Mouse (Mus musculus) 3134 (cell line): ENCODE measurements around the gene Nxnl2.

Experiments
- DNase-seq: peaks from one replicate; pipeline ENCODE4 v3.0.0-alpha.2; 2011; ENCODE audit warnings: low spot score; ENCODE audit not compliant: insufficient read length; ENCODE audit errors: extremely low read depth

Gene Nxnl2

GRCm38 (mm10) chr13:51170691-51171680 lies at the start of gene Nxnl2:
Gene Nxnl2 (plus strand): TSS chr13:51171022.
- no peak for DNase-seq

- no peak for DNase-seq
Measured at GRCm38 (mm10) chr13:51121966-51122365, 48.9 kb upstream of the Nxnl2 start.

- no peak for DNase-seq
Measured at GRCm38 (mm10) chr13:51122771-51123170, 48.1 kb upstream of the Nxnl2 start.

GRCm38 (mm10) chr13:51125357-51125756 lies 45.5 kb upstream of the Nxnl2 start:
- no peak for DNase-seq

GRCm38 (mm10) chr13:51127906-51128305 lies 42.9 kb upstream of the Nxnl2 start:
- DNase-seq, result no peak

GRCm38 (mm10) chr13:51128417-51128816 lies 42.4 kb upstream of the Nxnl2 start:
- no peak for DNase-seq

GRCm38 (mm10) chr13:51131179-51131578 lies 39.6 kb upstream of the Nxnl2 start:
- no peak for DNase-seq

- DNase-seq, result no peak
Measured at GRCm38 (mm10) chr13:51136315-51136714, 34.5 kb upstream of the Nxnl2 start.

- no peak for DNase-seq
Measured at GRCm38 (mm10) chr13:51136996-51137701, 33.7 kb upstream of the Nxnl2 start.

- no peak for DNase-seq
Measured at GRCm38 (mm10) chr13:51137702-51138031, 33.2 kb upstream of the Nxnl2 start.

GRCm38 (mm10) chr13:51147106-51147505 lies 23.7 kb upstream of the Nxnl2 start:
- no peak for DNase-seq

- DNase-seq, result no peak
Measured at GRCm38 (mm10) chr13:51152966-51153669, 17.7 kb upstream of the Nxnl2 start.

- no peak for DNase-seq
Measured at GRCm38 (mm10) chr13:51153670-51154030, 17.2 kb upstream of the Nxnl2 start.

GRCm38 (mm10) chr13:51155178-51156013 lies 15.4 kb upstream of the Nxnl2 start:
- DNase-seq, result no peak

- no peak for DNase-seq
Measured at GRCm38 (mm10) chr13:51156014-51156386, 14.8 kb upstream of the Nxnl2 start.

GRCm38 (mm10) chr13:51157291-51157690 lies 13.5 kb upstream of the Nxnl2 start:
- DNase-seq, result no peak

- no peak for DNase-seq
Measured at GRCm38 (mm10) chr13:51161672-51162071, 9.2 kb upstream of the Nxnl2 start.

GRCm38 (mm10) chr13:51162246-51162645 lies 8.6 kb upstream of the Nxnl2 start:
- no peak for DNase-seq

- DNase-seq, result no peak
Measured at GRCm38 (mm10) chr13:51166711-51167110, 4.1 kb upstream of the Nxnl2 start.

- no peak for DNase-seq
Measured at GRCm38 (mm10) chr13:51170215-51170614, 607 bp upstream of the Nxnl2 start.
